Mouse (Mus musculus) limb, embryonic 15.5 days (tissue): ENCODE measurements around the gene Cmklr1. TPM values are rescaled to one million over a fixed set of nuclear protein-coding genes. Genes with fewer than 3 reads are reported as not detected.
A peak's percentile ranks its signal among the peaks of the same experiment; 100 is the strongest.

Source experiments
- ATAC-seq: fragments of 200-750 bp; cut with Nextera tagmentation; 2 replicates; pipeline ENCODE4 v1.8.0; 2017; ENCODE audit warnings: low read depth, moderate TSS enrichment; ENCODE audit not compliant: insufficient number of reproducible peaks, low FRiP score, low TSS enrichment
- H3K27ac ChIP-seq: fragments of 300-500 bp; sonication (generic); 2 replicates; pipeline ENCODE4 v1.5.1; 2015; ENCODE audit warnings: moderate library complexity, mild to moderate bottlenecking, inconsistent platforms
- H3K27me3 ChIP-seq: fragments of 300-500 bp; sonication (generic); 2 replicates; pipeline ENCODE4 v1.6.1; 2015; ENCODE audit warnings: inconsistent platforms
- H3K36me3 ChIP-seq: fragments of 300-500 bp; sonication (generic); 2 replicates; pipeline ENCODE4 v1.6.1; 2015; ENCODE audit warnings: inconsistent platforms
- H3K4me1 ChIP-seq: fragments of 300-500 bp; sonication (generic); 2 replicates; pipeline ENCODE4 v1.6.1; 2015; ENCODE audit warnings: inconsistent platforms
- H3K4me2 ChIP-seq: fragments of 300-500 bp; sonication (generic); 2 replicates; pipeline ENCODE4 v1.6.1; 2015; ENCODE audit warnings: mild to moderate bottlenecking, inconsistent platforms
- H3K4me3 ChIP-seq: fragments of 300-500 bp; sonication (generic); 2 replicates; pipeline ENCODE4 v1.5.1; 2015; ENCODE audit warnings: mild to moderate bottlenecking, inconsistent platforms
- H3K9ac ChIP-seq: fragments of 300-500 bp; sonication (generic); 2 replicates; pipeline ENCODE4 v1.6.1; 2015; ENCODE audit warnings: inconsistent platforms
- H3K9me3 ChIP-seq: fragments of 300-500 bp; sonication (generic); 2 replicates; pipeline ENCODE4 v1.6.1; 2016; ENCODE audit warnings: inconsistent platforms
- WGBS: fragments of 180-500 bp; shearing (Covaris S2); methylation state at CpG from one replicate; pipeline ENCODE4 v1.1.7; 2015; 5-methylcytosine and 5-hydroxymethylcytosine counted together
- polyA plus RNA-seq: library from polyadenylated mRNA; unstranded; fragments of >200 nt; fragmentation: Nextera tagmentation; extraction: Ambion mirVana; gene quantifications from 2 replicates; pipeline ENCODE4 v1.2.1, GENCODE M21; 2015

The Cmklr1 gene
- polyA plus RNA-seq, 1 experiment from 2014 or later, result 10.4 TPM

DNA sequence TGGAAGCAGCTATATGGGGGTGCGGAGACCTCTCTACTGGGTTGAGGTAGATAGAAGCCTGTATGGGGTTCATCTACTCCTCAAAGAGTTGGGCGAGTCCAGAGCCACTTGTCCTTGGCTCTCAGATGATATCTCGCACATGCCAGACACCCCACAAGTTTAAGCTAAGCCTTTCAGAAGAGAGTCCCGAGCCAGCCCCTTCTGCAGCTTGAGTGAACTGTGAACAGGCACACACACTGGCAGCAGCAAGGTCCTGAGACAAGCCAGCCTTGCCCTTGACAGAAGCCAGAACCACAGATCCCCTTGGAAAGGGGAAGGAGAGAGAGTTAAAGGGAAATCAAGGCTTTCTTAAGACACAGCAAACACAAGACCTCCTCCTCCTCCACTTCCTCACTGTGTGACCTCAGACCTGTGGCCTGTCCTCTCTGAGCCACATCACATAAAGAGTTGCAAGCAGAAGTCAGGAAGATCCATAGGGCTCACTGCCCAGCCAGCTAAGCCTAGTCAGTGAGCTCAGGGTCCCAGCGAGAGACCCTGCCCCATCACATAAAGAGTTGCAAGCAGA is 1.5 kb downstream of the Cmklr1 start:
- Histone ChIP-seq H3K36me3 (no peaks in the 10 kb centered on the region), H3K27me3 (peaks cover 5% of the 10 kb centered on the region; the same call in 1 of the 2 replicates), H3K9me3 (no peaks in the 10 kb centered on the region), H3K27ac (no peak overlapping the region), H3K9ac (no peak overlapping the region), H3K4me3 (peak overlapping the region; percentile 41), H3K4me2 (peak overlapping the region; percentile 54), H3K4me1 (peaks cover 19% of the 10 kb centered on the region)
- 75% methylated on average over 5 of the region's 5 CpGs for WGBS
- no peak for ATAC-seq

DNA sequence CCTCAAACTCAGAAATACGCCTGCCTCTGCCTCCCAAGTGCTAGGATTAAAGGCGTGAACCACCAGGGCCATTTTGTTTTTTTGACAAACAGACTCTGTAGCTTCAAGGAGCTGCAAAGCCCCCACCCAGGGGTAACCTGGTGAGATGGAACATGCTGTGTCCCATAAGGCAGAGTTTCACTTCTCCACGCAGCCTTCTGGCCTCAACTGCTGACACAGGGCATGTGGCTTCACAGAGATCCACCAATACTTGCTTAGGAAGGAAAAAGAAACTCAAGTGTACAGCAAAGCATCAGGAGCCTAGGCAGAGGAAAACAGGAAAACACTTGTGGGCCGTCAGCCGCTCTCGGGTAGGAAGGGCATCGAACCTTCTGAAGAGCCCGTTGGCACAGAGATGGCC is 3.1 kb downstream of the Cmklr1 start:
- Histone ChIP-seq H3K36me3 (no peaks in the 10 kb centered on the region), H3K4me1 (peaks cover 24% of the 10 kb centered on the region), H3K27ac (no peak overlapping the region), H3K27me3 (peaks cover 5% of the 10 kb centered on the region; the same call in 1 of the 2 replicates), H3K9ac (no peak overlapping the region), H3K4me2 (no peak overlapping the region), H3K4me3 (no peak overlapping the region), H3K9me3 (no peaks in the 10 kb centered on the region)
- 84% methylated on average over 8 of the region's 8 CpGs for WGBS
- no peak for ATAC-seq

DNA sequence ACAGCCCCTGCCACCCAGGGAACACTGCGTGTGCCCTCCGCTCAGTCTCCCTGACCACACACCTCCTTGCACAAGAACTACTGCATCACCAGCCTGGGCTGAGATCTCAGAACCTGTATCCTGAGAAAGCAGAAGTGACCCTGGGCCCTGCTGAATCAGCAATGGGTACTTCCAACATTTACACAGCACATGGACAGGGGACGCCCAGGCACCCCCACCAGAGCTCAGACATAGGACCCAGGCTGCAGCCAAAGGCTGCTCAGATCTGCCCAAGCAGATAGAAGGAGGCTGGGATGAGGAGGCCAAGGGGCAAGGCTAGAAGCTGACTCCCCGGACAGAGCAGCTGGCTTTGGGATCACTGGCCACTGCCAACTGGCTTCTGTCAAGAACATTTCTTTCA is 5.7 kb downstream of the Cmklr1 start:
- no peaks in the 10 kb centered on the region for H3K9me3 ChIP-seq
- H3K27ac ChIP-seq, result 0 out of 2 replicates have a peak overlapping the region, but pooled peaks have one; percentile 29
- ATAC-seq, result no peak
- H3K4me3 ChIP-seq, result no peak overlapping the region
- H3K36me3 ChIP-seq, result no peaks in the 10 kb centered on the region
- H3K4me1 ChIP-seq, result peaks cover 17% of the 10 kb centered on the region
- H3K4me2 ChIP-seq, result no peak overlapping the region
- H3K27me3 ChIP-seq, result no peaks in the 10 kb centered on the region
- no peak overlapping the region for H3K9ac ChIP-seq
- WGBS, result 90% methylated on average over 4 of the region's 4 CpGs

DNA sequence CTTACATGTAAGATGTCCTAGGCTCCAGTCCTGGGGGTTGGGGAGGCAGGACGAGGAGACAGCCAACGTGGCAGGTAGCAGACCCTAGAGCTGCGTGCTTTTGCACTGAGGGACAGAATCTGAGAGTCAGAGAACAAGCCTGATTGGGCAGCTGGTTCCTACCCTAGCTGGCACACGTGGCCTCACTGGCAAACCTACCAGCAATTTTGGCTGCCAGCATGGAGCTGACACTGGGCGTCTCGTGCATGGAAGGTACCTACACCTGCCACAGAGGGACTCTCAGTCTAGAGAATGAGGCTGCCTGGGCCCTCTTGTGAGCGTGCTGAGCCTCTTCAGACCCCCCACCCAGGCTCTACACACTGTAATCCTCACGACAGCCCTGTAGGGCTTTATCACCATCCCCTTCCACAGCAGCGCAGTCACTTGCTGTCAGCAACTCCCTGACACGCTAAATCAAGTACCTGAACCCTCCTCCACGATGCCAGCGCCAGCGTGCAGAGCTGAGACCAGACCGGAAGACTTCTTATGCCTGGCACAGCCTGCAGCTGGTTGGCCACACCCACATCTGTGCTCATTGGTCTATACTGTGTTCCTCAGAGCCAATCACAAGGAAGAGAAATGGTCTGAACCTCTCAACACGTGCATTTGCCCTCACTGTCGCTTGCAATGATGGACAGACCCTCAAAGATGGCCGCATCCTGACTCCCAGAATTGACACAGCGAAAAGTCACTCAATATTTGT is 6.9 kb downstream of the Cmklr1 start:
- Histone ChIP-seq H3K4me3 (no peak overlapping the region), H3K4me2 (no peak overlapping the region), H3K4me1 (peaks cover 14% of the 10 kb centered on the region), H3K9me3 (no peaks in the 10 kb centered on the region), H3K27ac (no peak overlapping the region), H3K36me3 (no peaks in the 10 kb centered on the region), H3K9ac (no peak overlapping the region), H3K27me3 (no peaks in the 10 kb centered on the region)
- 45% methylated on average over 18 of the region's 18 CpGs for whole genome bisulfite sequencing
- peak; percentile 65; the same call in 1 of the 2 replicates for ATAC-seq

DNA sequence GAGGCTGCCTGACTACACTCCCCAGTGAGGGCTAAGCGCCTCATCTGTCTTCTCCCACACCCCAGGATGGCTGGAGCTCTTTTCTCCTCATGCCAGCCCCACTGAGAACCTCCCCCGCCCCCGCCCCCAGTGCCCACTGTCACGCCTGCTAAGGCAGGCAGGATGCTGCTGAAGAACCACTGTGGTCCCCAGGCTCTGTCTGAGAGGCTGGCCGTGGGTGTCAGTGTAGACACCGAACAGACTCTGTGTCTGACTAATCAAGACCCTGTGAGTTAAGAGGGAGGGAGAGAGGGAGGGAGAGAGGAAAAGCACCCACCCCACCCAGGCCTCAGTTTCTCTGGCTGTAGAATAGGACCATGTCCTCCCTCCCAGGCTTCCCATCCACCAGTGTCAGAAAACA is 9.2 kb downstream of the Cmklr1 start:
- no peak overlapping the region for H3K9ac ChIP-seq
- H3K9me3 ChIP-seq, result no peaks in the 10 kb centered on the region
- H3K27ac ChIP-seq, result no peak overlapping the region
- WGBS, result 66% methylated on average over 6 of the region's 6 CpGs
- H3K4me2 ChIP-seq, result no peak overlapping the region
- no peaks in the 10 kb centered on the region for H3K36me3 ChIP-seq
- no peaks in the 10 kb centered on the region for H3K27me3 ChIP-seq
- ATAC-seq, result no peak
- H3K4me3 ChIP-seq, result no peak overlapping the region
- H3K4me1 ChIP-seq, result peaks cover 33% of the 10 kb centered on the region

DNA sequence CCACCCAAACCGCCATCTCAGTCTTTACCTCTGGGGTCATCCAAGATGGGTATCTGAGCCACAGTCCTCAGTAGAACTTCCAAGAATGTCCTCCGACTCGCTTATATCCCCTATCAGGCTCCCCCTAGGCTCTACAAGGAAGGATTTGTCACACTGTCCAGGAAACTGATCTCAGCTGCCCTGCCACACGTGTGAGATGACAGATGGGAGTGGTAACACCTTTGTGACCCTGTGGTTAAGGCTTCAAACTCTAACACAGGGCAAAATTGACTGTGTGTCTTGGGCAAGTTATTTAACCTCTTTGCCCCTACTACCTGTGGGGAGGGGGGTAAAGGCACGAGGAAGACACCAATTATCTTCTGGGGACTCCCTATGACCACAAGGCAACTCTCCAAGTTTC is 11.1 kb downstream of the Cmklr1 start:
- Histone ChIP-seq H3K27ac (no peak overlapping the region), H3K4me3 (no peak overlapping the region), H3K4me2 (no peak overlapping the region), H3K36me3 (no peaks in the 10 kb centered on the region), H3K9me3 (no peaks in the 10 kb centered on the region), H3K9ac (no peak overlapping the region), H3K27me3 (no peaks in the 10 kb centered on the region), H3K4me1 (peaks cover 49% of the 10 kb centered on the region)
- ATAC-seq, result no peak
- 64% methylated on average over 5 of the region's 5 CpGs for WGBS

DNA sequence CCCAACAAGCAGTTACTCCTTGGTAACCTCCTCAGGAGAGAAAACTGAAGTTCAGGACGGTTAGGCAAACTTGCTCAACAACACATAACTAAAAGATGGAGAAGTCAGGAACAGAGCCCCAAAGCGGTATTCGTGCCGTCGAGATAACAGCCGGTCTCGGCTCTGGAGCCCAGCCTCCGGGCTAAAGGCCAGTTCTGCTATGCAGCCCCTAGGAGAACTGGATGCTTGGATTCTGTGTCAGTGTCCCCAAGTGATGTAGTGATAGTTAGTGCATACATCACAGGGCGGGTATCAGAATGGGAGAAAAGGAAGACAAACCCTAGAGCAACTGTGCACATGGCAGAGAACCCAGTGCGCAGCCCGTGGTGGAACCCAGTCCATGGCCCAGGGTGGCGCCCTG is 12.2 kb downstream of the Cmklr1 start:
- no peak overlapping the region for H3K4me2 ChIP-seq
- no peak overlapping the region for H3K4me3 ChIP-seq
- H3K27ac ChIP-seq, result peak overlapping the region; percentile 55; the same call in 1 of the 2 replicates
- no peaks in the 10 kb centered on the region for H3K27me3 ChIP-seq
- no peak overlapping the region for H3K9ac ChIP-seq
- ATAC-seq, result no peak
- H3K9me3 ChIP-seq, result no peaks in the 10 kb centered on the region
- 83% methylated on average over 12 of the region's 12 CpGs for WGBS
- no peaks in the 10 kb centered on the region for H3K36me3 ChIP-seq
- peaks cover 56% of the 10 kb centered on the region for H3K4me1 ChIP-seq

DNA sequence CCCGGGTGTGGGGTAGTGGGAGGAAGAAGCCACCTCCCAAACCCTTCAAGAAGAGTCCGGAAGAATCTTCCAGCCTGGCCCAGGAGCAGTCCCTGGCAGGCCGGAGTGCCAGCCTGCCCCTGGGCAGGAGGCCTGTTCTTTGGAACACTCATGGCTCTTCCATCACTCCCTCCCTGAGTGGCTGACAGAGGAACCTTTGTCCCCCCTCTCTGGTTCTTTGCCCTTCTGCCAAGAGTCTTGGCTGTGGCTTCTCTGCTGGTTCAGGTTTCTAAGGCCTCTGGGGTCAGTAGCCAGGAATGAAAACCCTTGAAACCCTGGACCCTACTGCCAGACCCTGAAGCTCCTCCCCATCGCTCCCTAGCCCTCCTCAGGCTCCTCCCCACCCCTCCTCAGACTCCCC is 12.6 kb downstream of the Cmklr1 start:
- 74% methylated on average over 4 of the region's 4 CpGs for WGBS
- Histone ChIP-seq H3K4me2 (no peak overlapping the region), H3K27ac (peak overlapping the region; percentile 55; the same call in 1 of the 2 replicates), H3K4me1 (peaks cover 59% of the 10 kb centered on the region), H3K27me3 (no peaks in the 10 kb centered on the region), H3K4me3 (no peak overlapping the region), H3K36me3 (no peaks in the 10 kb centered on the region), H3K9ac (no peak overlapping the region), H3K9me3 (no peaks in the 10 kb centered on the region)
- no peak; the same call in 1 of the 2 replicates for ATAC-seq

DNA sequence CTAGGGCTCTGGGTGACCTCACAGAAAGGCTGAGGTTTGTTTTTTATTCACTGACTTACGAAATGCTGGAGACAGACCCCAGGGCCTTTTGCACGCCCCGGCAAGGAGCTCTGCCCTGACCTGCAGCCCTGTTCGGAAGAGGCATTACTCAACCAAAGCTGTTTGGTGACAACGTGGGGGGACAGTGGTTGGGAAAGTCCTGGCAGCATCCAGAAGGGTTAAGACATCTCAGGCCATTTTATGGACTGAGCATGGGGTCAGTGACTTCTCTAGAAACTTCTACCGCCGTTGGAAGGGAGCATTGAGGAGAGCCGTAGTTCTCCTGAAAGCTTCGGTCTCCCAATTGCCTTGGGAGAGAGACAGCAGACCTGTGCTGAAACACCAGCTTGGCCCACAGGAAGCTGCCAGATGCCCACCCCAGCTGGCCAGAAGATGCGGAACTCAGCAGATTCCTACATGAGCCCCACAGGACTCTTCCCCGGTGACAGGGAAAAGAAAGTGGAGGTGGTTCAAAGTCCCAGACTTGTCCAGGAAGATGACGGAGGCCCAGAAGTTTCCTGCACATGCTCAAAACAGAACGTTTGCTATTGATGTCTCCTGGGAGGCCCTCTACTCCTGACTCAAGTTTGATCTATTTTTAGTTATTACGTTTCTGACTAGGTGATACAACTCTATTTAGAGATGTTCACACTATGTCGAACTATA is 14.2 kb downstream of the Cmklr1 start:
- WGBS, result 72% methylated on average over 15 of the region's 15 CpGs
- no peak for ATAC-seq
- H3K36me3 ChIP-seq, result no peaks in the 10 kb centered on the region
- no peak overlapping the region for H3K4me2 ChIP-seq
- peaks cover 67% of the 10 kb centered on the region for H3K4me1 ChIP-seq
- no peaks in the 10 kb centered on the region for H3K9me3 ChIP-seq
- H3K4me3 ChIP-seq, result no peak overlapping the region
- no peak overlapping the region for H3K9ac ChIP-seq
- no peaks in the 10 kb centered on the region for H3K27me3 ChIP-seq
- no peak overlapping the region for H3K27ac ChIP-seq

DNA sequence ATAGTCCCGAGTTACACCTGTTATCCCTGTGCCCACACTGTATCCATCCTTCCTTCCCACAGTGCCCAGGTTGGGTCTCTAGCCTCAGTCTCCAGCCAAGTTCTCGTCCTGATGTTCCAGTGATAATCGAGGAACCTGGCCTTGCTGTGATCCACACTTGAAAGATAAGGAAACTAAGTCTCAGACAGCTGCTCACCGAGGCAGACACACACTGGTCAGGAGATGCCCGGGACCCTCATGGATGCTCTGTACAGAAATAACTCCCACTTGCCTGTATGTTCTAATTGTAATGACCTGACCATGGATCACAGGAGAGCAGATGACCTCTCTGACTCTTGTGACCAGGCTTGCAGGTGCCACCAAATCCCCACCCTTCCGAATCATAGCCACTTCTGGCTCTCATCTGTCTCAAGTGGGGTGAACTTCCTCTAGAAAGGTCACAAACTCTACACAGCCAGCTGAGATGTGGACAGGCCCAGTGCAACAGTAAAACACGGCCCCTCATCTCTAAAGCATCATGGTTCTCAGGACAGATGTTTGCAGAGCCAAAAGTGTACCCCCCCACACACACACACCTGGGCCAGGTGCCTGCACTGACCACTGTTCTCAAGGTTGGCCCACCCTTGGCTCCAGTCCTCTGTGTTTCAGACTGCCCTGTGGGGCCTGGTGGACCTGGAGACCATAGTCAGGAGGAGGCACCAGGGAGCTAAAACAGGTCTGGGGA is 15.2 kb downstream of the Cmklr1 start:
- 78% methylated on average over 7 of the region's 7 CpGs for WGBS
- H3K4me1 ChIP-seq, result peaks cover 73% of the 10 kb centered on the region
- no peak overlapping the region for H3K4me3 ChIP-seq
- no peaks in the 10 kb centered on the region for H3K9me3 ChIP-seq
- H3K27me3 ChIP-seq, result no peaks in the 10 kb centered on the region
- no peak overlapping the region for H3K27ac ChIP-seq
- no peaks in the 10 kb centered on the region for H3K36me3 ChIP-seq
- no peak overlapping the region for H3K4me2 ChIP-seq
- no peak overlapping the region for H3K9ac ChIP-seq
- no peak for ATAC-seq

DNA sequence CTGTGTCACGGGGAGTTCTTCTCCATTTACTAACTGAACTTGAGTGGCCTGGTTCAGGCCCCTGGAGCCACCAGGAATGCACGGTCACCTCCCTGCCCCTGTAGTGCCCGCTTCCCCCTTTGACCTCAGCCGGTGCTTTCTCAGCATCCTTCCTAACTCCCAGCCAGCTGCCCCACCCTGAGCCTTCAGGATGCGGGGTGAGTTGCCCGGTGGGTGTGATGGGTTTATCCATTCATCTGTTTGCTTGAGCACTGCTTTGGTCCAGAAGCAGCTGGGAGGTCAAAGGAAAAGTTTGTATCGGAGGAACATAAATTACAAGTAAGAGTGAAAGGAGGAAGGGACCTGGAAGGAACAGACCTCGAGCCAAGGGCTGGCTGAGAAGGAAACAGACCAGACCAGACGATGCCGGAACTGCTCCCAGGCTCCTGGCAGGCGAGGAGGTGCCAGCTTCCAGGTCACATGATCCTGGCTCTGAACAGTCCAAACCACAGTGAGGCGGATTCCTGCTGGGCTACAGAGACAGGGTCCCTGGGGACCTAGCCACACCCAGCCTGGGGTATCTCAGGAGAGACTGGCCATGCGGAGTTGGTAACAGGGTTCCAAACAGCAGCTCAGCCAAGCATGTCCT is 16.1 kb downstream of the Cmklr1 start:
- Histone ChIP-seq H3K4me3 (no peak overlapping the region), H3K36me3 (no peaks in the 10 kb centered on the region), H3K27me3 (no peaks in the 10 kb centered on the region), H3K27ac (peak overlapping the region; percentile 67), H3K4me1 (peaks cover 76% of the 10 kb centered on the region), H3K4me2 (peak overlapping the region; percentile 12; the same call in 1 of the 2 replicates), H3K9ac (no peak overlapping the region), H3K9me3 (no peaks in the 10 kb centered on the region)
- 27% methylated on average over 13 of the region's 13 CpGs for WGBS
- peak; percentile 64 for ATAC-seq
